Comparison of ENCODE assay signal across 32 mouse cellular contexts in the genomic region with DNA sequence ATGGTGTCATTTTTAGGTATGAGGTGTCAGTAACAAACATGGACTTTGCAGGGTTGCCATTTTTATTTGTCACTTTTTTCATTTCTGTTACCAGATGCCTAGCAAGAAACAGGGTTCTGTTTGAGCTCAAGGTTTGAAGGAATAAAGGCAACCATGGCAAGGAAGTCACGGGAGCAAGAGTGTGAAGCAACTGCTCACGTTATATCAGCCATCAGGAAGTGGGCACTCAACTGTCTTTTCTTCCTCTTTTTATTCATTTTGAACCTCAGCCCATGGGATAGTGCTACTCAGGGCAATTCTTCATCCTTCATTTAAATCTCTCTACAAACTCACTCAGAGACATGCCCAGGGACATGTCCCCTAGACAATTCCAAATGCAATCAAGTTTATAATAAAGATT. TPM values are rescaled to one million over a fixed set of nuclear protein-coding genes. Genes with fewer than 3 reads are reported as not detected.
DNase-seq lines count a peak whose midpoint lies in the region; ATAC-seq and TF ChIP-seq lines count a peak whose summit lies in the region.
"Had no signal": no experiment of that assay in that cellular context is flagged by ENCODE, and none has a peak within 500 bp of the region (broad histone marks: within the 10 kb centered on the region; RNA-seq: fewer than 3 reads in every experiment).

No protein-coding gene starts in this region.

- ATAC-seq in liver, postnatal 0 days, result peak; percentile 35; the same call in 1 of the 2 replicates
- ATAC-seq in liver, embryonic 12.5 days, result no peak
- ATAC-seq in megakaryocyte, adult 5-6 weeks (ENCODE audit: poor library complexity, severe bottlenecking), result peak; percentile 54
- ATAC-seq: CD4-positive, CD25-positive, alpha-beta regulatory T cell, adult 4 months; forebrain, embryonic 13.5 days; inflammation-experienced regulatory T-cells, adult 6 months; lung, postnatal 0 days; midbrain, embryonic 13.5 days had no signal

- 50% methylated on average over 2 of the region's 2 CpGs for WGBS in liver, postnatal 0 days (ENCODE audit: insufficient replicate concordance)
- 38% methylated on average over 2 of the region's 2 CpGs for WGBS in liver, embryonic 12.5 days (ENCODE audit: insufficient replicate concordance)

- H3K27ac ChIP-seq in liver, postnatal 0 days (ENCODE audit: low read depth), result no peak overlapping the region
- H3K27ac ChIP-seq in liver, embryonic 12.5 days, result no peak overlapping the region
- 0 out of 2 replicates have a peak overlapping the region, but pooled peaks have one; percentile 42 for H3K27ac ChIP-seq in brown adipose tissue, adult 24 weeks (replicated peaks; ENCODE audit: low read depth, low read length)
- H3K27ac ChIP-seq: forebrain, embryonic 13.5 days; heart, adult 2 months; heart, embryonic 13.5 days; hindbrain, embryonic 10.5 days; hindbrain, embryonic 15.5 days; layer of hippocampus, adult 2 months; limb, embryonic 13.5 days; midbrain, embryonic 13.5 days; stomach, postnatal 0 days had no signal

- no peaks in the 10 kb centered on the region for H3K36me3 ChIP-seq in liver, postnatal 0 days (replicated peaks; ENCODE audit: insufficient read depth, low read length)
- H3K36me3 ChIP-seq in liver, embryonic 12.5 days, result no peaks in the 10 kb centered on the region
- H3K36me3 ChIP-seq in splenic B cell, adult 2 months (ENCODE audit: control insufficient read depth, insufficient read depth, low read length, poor library complexity, severe bottlenecking), result no peaks in the 10 kb centered on the region
- H3K36me3 ChIP-seq: heart, embryonic 13.5 days; hindbrain, embryonic 10.5 days; hindbrain, embryonic 15.5 days; limb, embryonic 13.5 days; midbrain, embryonic 13.5 days had no signal

- DNase-seq in liver, postnatal 0 days, result no peak
- DNase-seq in splenic B cell, adult 2 months (ENCODE audit: low read depth, low spot score), result peak; percentile 36
- no peak for DNase-seq in yolk sac, embryonic 10.5 days (ENCODE audit: low spot score)
- no peak for DNase-seq in ovary, postnatal 36 days (ENCODE audit: low spot score)
- DNase-seq: adrenal gland, postnatal 14 days; cerebellum, adult 2 months; cerebellum, postnatal 14 days; gastrocnemius, postnatal 14 days; heart, postnatal 10 days; kidney, adult 11 months; kidney, postnatal 36 days; lung, adult 18-20 months; right cerebral cortex, postnatal 14 days; thymus, adult 2 months; thymus, postnatal 36 days had no signal

- no peaks in the 10 kb centered on the region for H3K9me3 ChIP-seq in liver, postnatal 0 days (ENCODE audit: low read length)
- H3K9me3 ChIP-seq in liver, embryonic 12.5 days (replicated peaks), result no peaks in the 10 kb centered on the region
- H3K9me3 ChIP-seq: forebrain, embryonic 13.5 days; heart, embryonic 13.5 days; hindbrain, embryonic 10.5 days; hindbrain, embryonic 15.5 days; limb, embryonic 13.5 days; midbrain, embryonic 13.5 days had no signal

- no peaks in the 10 kb centered on the region for H3K27me3 ChIP-seq in liver, postnatal 0 days (ENCODE audit: insufficient read depth, low read length)
- H3K27me3 ChIP-seq in liver, embryonic 12.5 days (replicated peaks), result no peaks in the 10 kb centered on the region
- H3K27me3 ChIP-seq in splenic B cell, adult 2 months (ENCODE audit: control insufficient read depth, insufficient read depth, low read length, poor library complexity, severe bottlenecking), result no peaks in the 10 kb centered on the region
- H3K27me3 ChIP-seq: forebrain, embryonic 13.5 days; heart, embryonic 13.5 days; hindbrain, embryonic 15.5 days; limb, embryonic 13.5 days; midbrain, embryonic 13.5 days had no signal

- TF ChIP-seq EP300 in liver, postnatal 0 days (IDR thresholded peaks at IDR 0.05; ENCODE audit: low read depth), result no peak

- peaks cover 28% of the 10 kb centered on the region for H3K4me1 ChIP-seq in liver, postnatal 0 days (ENCODE audit: insufficient read depth)
- H3K4me1 ChIP-seq in liver, embryonic 12.5 days, result peaks cover 8% of the 10 kb centered on the region; the same call in 1 of the 2 replicates
- peaks cover 25% of the 10 kb centered on the region for H3K4me1 ChIP-seq in brown adipose tissue, adult 24 weeks (ENCODE audit: control insufficient read depth, insufficient read depth, insufficient read length, low read length)
- H3K4me1 ChIP-seq: forebrain, embryonic 13.5 days; hindbrain, embryonic 10.5 days; hindbrain, embryonic 15.5 days; limb, embryonic 13.5 days; midbrain, embryonic 13.5 days had no signal

- no peak for TF ChIP-seq CTCF in liver, postnatal 0 days (IDR thresholded peaks at IDR 0.05; ENCODE audit: low read depth)

- no peak overlapping the region for H3K4me2 ChIP-seq in liver, postnatal 0 days (ENCODE audit: low read depth, low read length)
- no peak overlapping the region for H3K4me2 ChIP-seq in liver, embryonic 12.5 days
- H3K4me2 ChIP-seq: forebrain, embryonic 13.5 days; heart, embryonic 13.5 days; hindbrain, embryonic 15.5 days; limb, embryonic 13.5 days; liver, embryonic 11.5 days; midbrain, embryonic 13.5 days had no signal

- H3K9ac ChIP-seq in liver, postnatal 0 days (replicated peaks), result no peak overlapping the region
- H3K9ac ChIP-seq in liver, embryonic 12.5 days, result no peak overlapping the region
- H3K9ac ChIP-seq: forebrain, embryonic 13.5 days; heart, embryonic 13.5 days; hindbrain, embryonic 15.5 days; limb, embryonic 13.5 days; midbrain, embryonic 13.5 days had no signal

- no peak overlapping the region for H3K4me3 ChIP-seq in liver, postnatal 0 days (ENCODE audit: low read depth, low read length)
- H3K4me3 ChIP-seq in liver, embryonic 12.5 days, result no peak overlapping the region
- H3K4me3 ChIP-seq in brown adipose tissue, adult 24 weeks (ENCODE audit: insufficient read depth, low read depth, low read length), result no peak overlapping the region
- H3K4me3 ChIP-seq: forebrain, embryonic 13.5 days; heart, adult 2 months; heart, embryonic 13.5 days; hindbrain, embryonic 10.5 days; hindbrain, embryonic 15.5 days; layer of hippocampus, adult 2 months; limb, embryonic 13.5 days; megakaryocyte, embryonic 14.5 days; midbrain, embryonic 13.5 days had no signal

RNA-seq across cellular contexts. Expression of gene Cd93, which starts 45.5 kb away (rescaled TPM):
- polyA plus RNA-seq in liver, postnatal 0 days (2015; fragmentation: Nextera tagmentation; extraction: Ambion mirVana), result 2.7 and 3.3 TPM in 2 replicates
- polyA plus RNA-seq in liver, embryonic 12.5 days (2016; fragmentation: Nextera tagmentation; extraction: Ambion mirVana), result 3.2 and 3.3 TPM in 2 replicates
- 10.7 and 17.0 TPM in 2 replicates for polyA plus RNA-seq in brown adipose tissue, adult 24 weeks (2012; ENCODE audit: insufficient read depth, insufficient read length, missing spikeins)
- 48.5 and 49.1 TPM in 2 replicates for total RNA-seq in megakaryocyte, adult 5-6 weeks (2015)
- total RNA-seq in megakaryocyte, adult 5-6 weeks (2017), result 61.8 and 65.4 TPM in 2 replicates
